Mouse (Mus musculus): ENCODE measurements around the gene Cemip.

The Cemip gene

DNA sequence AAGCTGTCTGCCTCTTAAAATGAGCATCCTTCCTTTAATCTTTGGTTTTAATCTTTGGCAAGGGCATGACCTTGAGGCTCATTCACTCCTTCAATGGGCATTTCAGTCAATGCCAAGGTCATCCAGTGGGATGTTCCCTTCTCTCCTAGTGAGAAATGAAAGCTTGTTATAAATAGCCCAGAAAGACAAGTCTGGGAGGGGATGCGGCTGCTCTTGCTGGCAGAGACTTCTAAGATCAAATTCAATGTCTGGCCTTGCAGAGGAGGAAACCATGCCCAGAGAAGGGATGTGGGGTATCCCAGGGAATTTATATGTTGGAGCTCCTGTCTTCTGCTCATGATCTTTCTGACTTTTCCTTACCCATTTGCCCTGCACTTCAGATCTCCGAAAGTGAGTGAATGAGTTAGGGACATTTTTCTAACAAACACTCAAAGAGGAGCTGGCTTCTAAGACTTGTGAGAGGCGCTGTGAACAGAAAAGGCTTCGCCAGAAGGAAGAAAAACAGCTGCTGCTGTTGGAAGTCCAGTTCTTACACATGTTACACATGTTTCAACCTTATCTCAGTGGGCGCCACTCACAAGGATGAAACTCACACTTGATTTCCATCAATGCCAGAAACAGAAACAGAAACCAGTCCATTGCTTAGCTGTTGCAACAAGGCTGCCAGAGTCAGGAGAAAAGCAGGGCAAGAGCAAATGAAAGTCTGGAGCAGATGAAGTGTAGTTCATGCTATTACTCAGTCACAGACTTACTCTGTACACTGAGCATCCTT is 120.1 kb downstream of the Cemip start:
- DNase-seq (ENCODE audit: low spot score) = no peak

DNA sequence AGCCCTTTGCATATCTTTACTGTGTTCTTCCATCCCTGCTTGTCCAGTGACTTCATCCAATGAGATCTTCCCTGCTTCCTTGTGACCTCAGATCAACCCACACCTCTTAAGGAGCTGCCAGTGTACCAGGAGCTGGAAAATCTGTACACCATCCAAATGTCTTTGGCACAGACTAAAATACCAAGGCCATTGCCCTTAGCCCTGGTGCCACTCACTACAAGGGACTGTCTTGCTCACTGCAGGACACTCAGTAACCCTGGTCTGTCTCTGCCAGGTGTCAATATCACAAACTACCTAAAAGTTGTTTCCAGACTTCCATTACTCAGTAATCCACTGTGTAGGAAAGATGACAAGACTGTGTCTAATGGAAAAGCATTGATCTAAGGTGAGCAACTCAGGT is 121.1 kb downstream of the Cemip start:
- no peak for DNase-seq (ENCODE audit: low spot score)

DNA sequence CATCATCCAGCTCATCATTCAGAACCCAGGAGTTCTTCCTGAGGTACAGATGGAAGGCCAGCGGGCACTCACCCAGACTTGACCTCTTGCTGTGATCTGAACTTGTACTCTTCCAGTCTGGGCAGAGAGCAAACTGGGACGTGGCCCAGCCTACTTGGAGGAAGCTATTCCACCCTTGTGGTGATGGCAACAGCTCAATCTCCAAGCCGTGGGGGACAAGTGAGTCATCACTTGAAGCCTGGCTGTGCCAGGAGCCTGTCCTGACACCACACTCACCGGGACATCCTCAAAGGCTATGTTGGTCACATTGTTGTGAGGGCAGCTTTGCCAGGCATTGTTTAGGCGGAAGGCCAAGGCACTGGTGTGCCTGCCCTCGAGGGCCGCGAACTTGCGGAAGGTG is 133.8 kb downstream of the Cemip start:
- no peak for DNase-seq (ENCODE audit: low spot score)

DNA sequence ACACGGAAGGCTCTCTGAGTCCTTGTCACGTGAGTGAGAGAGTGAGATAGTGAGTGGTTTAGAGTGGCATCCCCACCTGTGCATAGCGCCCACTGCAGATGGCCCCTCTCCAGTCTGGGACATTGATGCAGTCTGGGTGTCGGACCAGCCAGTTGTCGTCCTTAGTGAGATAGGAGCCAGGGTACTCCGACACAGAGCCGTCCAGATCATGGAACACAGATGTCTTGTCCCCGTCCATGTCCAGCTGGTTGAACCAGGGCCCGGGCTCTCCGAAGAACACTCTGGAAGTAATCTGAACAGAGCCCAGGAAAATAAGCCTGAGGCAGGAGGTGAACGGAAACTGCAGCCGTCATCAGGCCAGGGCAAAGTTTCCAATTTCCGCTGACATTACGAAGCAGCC is 135.0 kb downstream of the Cemip start:
- no peak for DNase-seq (ENCODE audit: low spot score)

DNA sequence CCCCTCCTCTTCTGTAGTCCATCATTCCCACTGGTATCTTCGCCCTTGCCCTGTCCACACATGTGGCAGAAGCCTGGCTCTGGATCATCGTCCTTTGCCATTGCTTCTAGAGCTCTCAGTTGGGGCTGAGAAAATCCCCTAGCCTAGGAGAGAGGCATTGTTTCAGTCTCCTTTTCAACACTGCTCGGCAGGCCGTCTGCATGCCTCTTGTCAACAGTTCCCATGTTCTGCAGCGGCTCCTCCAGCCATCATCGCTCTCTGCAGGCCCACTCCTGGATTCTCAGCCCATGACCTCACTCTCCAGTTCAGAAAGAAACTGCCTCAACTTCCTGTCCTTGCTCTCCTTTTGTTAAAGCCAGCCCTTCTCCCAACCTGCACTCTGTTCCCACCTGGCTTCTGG is 136.6 kb downstream of the Cemip start:
- no peak for DNase-seq (ENCODE audit: low spot score)

DNA sequence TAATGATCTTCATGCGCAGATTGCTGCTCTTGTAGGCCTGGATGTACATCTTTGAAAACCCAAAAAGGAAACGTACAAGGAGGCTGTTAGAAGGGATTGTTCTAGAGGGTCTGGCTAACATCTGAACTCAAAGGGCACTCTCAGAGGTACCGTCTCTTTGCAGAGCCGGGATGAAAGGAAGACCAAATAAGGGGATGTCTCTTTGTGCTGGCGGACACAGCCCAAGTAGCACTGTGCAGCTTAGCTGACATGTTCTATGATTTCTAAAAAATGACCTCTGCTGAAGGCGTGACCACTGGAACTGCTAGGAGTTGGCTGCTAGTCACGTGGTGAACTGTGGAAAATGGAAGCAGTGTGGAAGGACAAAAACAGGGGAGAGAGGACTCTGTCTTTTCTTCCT is 137.6 kb downstream of the Cemip start:
- no peak for DNase-seq (ENCODE audit: low spot score)

DNA sequence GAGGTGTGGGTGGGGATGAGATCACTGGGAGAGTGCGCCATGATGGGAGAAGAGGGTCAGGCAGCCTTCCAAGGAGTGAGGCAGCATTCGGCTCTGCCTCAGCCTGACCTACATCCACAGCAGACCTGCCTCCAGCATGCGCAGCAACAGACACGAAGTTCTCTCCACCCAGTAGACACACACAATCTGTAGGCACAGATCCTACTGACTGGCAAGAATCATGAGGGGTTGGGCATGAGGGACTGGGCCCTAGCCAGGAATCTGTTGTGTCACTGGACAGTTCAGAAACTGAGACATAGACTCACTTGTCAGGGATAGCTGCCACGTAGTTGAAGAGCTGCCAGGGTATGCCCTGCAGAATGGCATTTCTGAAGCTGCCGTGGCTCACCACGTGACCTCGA is 144.6 kb downstream of the Cemip start:
- peak; percentile 6 for DNase-seq (ENCODE audit: low spot score)

DNA sequence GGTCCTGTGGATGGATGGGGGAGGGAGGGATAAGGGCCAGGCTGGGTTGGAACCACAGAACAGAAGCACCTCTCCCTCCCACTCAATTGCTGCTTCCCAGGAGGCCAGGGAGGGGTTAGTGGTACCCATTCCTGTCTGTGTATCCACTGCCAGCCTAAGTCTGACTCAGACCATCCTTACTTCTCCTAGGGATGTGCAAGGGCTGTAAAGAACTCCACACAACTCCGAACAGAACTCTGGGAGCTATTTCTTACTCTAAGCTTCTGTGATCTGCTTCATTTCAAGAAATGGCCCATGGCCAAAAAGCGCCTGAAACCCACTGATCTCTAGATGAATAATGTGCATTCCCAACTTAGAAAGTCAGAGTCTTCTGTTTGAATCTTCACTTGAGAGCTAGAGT is 146.2 kb downstream of the Cemip start:
- DNase-seq (ENCODE audit: low spot score) = no peak

DNA sequence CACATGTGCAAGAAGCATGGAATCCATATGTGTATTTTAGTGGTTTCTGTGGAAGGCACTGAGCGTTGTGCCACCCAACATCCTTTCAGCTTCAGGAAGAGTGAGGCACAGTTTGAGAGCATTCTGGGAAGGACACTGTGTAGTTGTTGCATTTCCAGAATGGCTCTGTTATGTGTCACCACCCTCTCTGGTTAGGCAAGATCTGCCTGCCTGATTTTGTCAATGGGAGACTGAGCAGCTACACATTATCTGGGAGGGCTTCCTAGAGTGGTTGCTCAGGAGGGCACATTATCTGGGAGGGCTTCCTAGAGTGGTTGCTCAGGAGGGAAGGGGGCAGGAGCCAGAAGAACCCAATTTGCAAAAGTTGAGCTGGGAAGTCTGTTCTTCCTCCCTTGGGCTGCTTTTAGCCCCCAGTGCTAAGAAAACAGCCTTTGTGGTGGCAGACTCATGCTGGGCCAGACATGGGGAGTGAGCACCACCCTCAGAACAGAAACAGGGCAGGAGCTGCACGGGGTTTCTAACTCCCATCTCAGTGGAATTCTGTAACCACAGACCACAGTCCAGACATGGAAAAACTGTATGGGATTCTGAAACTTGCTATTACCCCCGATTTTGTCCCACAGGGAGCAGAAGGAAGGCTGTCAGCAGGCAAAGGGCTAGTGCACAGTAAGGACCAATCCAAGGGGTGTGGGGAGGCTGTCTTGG is 147.1 kb downstream of the Cemip start:
- DNase-seq (ENCODE audit: low spot score) = no peak

DNA sequence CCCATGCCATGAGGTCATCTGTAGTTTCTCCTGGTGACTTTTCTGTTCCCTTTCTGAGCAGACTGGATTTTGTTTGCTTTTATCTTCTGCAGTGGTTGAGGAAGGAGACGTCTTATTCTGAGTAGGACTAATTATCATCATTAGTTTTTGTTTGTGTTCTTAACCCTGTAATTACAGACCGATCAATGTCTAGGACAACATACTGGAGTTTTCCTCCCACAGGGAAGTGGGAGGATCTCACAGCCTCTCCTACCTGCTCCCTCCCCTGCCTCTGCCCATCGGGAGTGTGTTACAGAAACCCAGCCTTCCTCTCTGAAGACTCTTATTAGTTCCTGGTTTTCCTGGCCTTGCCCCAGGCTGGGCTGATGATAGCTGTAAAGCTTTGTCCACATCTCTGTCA is 164.7 kb downstream of the Cemip start:
- DNase-seq (ENCODE audit: low spot score) = no peak

DNA sequence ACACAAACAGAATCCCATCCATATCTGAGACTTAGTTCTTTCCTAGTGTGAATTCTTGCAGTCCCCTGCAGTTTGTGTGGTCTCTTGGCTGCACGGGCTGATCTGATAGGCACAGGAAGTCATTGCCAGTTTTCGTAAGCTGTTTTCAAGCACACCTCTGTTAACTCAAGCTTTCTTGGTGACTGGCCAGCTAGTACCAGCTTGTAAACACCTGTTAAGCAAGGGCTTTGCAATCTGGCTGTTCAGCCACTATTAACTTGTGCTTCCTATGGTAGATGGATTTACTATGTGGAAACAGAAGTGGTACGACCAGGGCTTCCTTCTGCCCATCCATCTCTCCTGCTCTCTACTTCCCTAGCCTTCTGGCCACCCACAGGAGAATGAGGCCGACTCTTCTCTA is 166.1 kb downstream of the Cemip start:
- DNase-seq (ENCODE audit: low spot score) = no peak

DNA sequence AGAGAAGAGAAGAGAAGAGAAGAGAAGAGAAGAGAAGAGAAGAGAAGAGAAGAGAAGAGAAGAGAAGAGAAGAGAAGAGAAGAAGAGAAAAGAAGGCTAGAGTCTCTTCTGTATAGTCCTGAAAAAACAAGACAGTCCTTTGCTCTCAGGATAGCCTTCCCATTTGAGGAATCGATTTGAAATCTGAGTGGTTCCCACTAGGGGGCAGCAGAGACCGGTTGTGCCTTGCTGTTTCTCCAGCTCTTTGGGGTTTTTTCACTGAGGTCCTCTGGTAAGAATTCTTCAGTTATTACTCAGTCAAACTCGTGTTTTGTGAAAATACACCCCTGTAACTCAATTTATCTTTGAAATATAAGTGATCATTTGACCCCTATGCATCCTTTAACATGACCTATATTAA is 171.7 kb downstream of the Cemip start:
- DNase-seq (ENCODE audit: low spot score) = peak; percentile 73

DNA sequence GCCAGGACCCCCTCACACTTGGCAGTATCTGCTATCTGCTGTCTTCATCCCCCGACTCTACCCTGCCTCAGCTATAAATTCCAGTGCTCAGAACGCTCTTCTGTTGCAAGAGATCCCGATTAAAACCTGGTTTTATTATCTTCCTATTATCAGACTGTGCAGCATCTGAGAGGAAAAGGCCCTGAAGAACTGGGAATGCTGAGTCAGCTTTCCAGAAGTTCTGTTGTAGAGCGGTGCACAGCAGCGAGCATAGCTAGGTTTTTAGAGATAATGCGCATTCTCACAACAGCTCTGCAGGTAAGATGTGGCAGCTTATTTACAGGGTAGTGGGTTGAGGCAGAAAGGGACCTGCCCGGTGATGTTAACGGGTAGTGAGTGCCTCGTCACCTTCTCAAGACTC is 172.3 kb downstream of the Cemip start:
- no peak for DNase-seq (ENCODE audit: low spot score)

DNA sequence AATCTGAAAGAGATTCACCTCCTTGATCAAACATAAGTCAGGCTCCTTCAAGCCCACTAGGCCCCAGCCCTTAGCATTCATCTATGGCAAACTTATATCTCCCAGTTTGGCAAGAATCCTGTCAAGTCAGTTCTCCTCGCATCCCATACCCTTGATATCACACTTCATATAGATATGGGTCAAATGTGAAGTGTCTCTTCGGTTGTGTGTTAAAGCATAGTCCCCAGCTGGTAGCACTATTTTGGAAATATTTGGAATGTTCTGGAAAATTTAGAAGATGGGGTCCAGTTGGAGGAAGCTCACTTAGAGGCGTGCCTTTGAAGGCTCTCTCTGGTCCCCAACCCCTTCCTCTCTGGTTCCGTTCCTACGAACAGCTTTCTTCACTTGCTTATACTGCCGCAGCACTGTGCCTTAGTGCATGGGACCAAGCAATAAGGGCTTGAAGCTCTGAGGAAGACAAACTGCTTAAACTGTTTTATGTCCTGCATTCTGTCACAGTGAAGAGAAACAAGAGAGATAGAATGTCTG is 172.8 kb downstream of the Cemip start:
- DNase-seq (ENCODE audit: low spot score) = no peak

DNA sequence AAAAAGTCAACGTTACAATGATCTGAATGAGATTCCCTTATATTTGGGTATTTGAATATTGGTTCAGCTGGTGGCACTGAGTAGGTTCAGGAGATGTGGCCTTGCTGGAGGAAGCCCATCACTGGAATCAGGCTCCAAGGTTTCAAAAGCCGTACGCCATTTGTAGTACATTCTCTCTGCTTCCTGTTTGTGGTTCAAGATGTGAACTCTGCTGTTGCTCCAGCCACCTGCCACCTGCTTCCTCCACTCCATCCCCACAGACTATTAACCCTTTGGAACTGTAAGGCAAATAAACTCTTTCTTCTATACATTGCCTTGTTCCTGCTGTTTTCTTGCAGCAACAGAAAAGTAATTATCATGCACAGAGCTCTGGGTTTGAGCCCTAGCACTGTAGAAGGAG is 174.4 kb downstream of the Cemip start:
- DNase-seq (ENCODE audit: low spot score) = no peak

DNA sequence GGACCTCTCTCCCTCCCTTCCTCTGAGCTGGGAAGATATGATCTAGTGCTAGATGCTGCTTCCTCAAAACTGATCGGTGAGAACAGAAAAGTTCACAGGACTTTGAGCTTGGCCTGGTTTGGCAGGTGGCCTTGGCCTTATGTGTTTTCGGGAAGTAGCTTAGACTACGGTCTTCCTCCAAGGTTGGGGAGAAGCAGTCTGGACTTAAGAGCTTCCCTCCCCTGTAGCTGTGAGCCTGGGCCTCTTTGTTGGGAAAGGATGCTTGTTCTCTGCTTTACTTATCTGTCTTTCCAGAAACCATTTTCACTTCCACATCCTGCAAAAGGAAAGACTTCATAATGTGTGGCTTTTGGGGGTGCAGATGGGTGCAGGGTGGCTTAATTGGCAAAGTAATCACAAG is 181.5 kb downstream of the Cemip start:
- DNase-seq (ENCODE audit: low spot score) = no peak

DNA sequence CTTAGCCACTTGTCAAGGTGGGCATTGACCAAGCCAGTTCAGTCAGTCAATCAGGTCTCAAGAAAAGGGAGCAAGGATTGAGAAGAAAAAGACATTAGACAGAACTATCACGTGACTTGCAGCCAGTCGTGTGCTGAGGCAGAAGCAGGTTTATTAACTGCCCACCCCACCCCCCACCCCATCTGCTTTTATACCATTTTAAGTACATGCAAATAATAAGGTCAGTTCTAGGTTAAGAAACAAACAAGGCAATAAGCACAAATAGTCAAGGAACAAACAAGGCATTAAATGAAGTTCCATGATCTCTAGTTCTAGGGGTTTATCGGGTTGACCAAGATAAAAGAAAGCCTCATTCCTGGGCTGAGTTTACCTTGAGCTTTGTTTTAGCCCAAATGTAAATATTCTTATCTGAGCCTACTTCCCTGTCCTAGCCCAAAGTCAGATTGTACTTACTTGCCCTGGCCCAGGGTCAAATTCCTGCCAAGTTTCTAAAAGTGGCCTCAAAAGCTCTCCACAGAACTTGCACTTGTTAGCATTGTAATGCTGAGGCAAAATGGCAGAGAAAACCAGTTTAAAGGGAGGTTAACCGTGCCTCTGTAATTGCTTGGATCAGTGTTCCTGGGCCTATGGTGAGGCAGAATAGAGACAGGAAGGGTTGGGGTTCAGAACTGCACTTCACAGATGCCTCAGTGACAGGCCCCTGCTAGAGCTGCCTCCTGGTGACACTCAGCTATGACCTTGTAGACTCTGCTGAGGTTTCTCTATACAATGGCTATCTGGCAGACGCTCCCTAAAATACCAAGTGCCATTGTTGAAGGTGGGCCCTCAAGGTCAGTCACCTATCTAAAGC is 183.8 kb downstream of the Cemip start:
- DNase-seq (ENCODE audit: low spot score) = no peak

DNA sequence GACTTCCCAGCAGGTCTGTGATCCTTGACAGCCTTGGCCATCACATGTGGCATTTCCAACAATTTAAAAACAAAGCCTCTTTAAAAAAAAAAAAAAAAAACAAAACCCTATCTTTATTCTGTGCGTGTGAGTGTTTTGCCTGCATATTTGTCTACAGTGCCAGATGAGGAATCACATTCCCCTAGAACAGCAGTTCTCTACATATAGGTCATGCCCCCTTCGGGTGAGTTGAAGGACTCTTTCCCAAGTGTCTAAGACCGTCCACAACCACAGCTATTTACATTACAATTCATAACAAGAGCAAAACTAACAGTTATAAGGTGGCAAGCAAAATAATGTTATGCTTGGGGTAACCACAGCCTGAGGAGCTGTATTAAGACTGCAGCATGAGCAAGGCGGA is 184.9 kb downstream of the Cemip start:
- DNase-seq (ENCODE audit: low spot score) = no peak

DNA sequence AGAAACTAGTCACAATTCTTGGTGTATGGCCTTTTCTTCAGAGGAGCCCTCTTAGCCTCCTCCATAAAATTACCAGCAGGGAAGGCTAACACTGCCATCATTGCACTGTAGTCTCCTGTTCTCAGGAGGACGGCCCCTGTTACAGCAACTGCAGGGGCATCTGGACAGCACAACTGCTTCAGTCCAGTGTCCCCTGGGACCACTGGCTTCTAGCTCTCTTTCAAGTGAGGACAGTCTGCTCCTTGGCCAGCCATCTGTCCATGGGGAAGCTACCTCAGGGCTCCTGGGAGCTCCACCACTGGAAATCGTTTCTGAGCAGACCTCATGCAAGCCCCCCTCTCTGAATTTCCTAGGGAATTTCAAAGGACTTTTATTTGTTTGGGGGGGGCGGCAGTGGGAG is 185.8 kb downstream of the Cemip start:
- DNase-seq (ENCODE audit: low spot score) = no peak

DNA sequence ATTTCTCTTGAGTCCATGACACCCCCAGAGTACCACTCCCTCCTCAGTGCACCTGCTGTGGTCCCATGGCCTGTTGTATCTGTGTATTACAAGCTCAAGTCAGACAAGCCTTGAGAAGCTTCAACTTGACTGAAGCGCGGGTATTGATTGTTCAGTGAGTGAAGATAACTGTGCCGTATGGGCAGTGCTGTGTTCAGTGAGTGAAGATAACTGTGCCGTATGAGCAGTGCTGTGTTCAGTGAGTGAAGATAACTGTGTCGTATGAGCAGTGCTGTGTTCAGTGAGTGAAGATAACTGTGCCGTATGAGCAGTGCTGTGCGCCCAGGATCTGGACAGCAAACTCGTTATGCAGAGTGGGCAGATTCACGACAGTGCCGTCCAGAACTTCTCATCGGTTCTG is 188.0 kb downstream of the Cemip start:
- no peak for DNase-seq (ENCODE audit: low spot score)

DNA sequence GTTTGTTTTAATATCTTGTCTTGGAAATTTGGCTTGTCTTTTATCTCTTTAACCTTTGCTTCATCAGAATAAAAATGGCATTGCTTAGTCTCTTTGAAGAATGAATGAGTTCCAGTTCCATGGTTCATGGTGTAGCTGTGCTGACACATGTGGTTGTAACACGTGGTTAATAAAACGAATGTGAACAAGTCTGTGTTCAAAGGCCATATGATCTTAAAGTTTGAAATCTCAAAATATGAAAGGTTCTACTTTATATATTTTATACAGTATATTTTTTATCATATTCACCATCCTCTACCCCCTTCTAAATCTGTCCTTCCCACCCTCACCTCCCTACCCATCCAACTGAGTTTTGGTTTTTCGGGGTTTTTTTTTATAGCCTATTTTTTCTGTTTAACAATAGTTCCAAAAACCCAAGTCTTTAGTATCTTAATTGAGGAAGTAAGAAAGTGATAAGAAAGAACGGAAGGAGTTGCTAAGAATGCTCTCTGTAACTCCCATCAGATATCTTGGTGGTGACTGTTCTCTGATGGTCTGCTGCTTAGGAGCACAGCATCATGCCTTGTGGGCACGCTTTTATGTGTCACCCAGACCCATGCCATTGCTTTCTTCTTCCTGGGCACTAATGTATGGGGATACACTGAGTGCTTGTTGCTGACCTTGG is 190.1 kb downstream of the Cemip start:
- no peak for DNase-seq (ENCODE audit: low spot score)

DNA sequence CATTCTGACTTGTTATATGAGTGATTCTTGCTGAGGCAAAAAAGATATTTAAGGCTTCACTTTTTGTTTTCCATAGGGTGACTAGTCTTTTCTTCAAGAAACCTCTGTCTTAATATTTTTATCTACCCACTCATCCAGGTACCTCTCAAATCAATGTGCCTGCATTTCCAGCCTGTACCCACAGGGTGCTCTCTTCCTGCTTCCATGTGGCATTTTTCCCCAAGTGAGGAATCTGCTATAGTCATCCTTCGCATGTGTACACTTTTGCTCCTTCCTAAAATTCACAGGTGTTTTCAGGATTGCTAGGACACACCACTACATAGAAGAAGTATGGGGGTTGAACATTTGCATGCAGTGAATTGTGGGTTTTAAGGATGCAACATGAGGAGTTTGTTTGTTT is 192.0 kb downstream of the Cemip start:
- DNase-seq (ENCODE audit: low spot score) = no peak
